Mouse (Mus musculus) layer of hippocampus, postnatal 14 days (tissue): Measurements from ENCODE around the gene Usp7. TPM values are rescaled to one million over a fixed set of nuclear protein-coding genes. Genes with fewer than 3 reads are reported as not detected.
"Not testable (repeated sequence)": the region's sequence is repeated elsewhere in the genome, so short reads cannot be mapped to it uniquely, and the experiment has no call there.

Experiments
- DNase-seq, 2 experiments: peaks; one replicate each; pipeline ENCODE4 v3.0.0; 2021 to 2022; ENCODE audit warnings: low spot score in 2 of 2, mixed read lengths in 1 of 2
- total RNA-seq, 2 experiments: library from RNA; stranded (reverse); gene quantifications; 2 replicates each; pipeline ENCODE4 v1.2.3; 2021

Gene Usp7
- total RNA-seq, 2 experiments from 2014 or later = 149 to 167 TPM

- DNase-seq = no peak
These were observed 7.4 kb downstream of the Usp7 start for GRCm38 (mm10) chr16:8784753-8785152.

GRCm38 (mm10) chr16:8783198-8783913 is 8.8 kb downstream of the Usp7 start:
- DNase-seq = no peak

- DNase-seq = no peak
These were observed 10.4 kb downstream of the Usp7 start for GRCm38 (mm10) chr16:8781660-8782059.

- DNase-seq = no peak
These were observed 10.9 kb downstream of the Usp7 start for GRCm38 (mm10) chr16:8781191-8781590.

GRCm38 (mm10) chr16:8780187-8780586 is 11.9 kb downstream of the Usp7 start:
- no peak for DNase-seq

GRCm38 (mm10) chr16:8778697-8779096 is 13.4 kb downstream of the Usp7 start:
- DNase-seq = no peak

GRCm38 (mm10) chr16:8777202-8777601 is 14.9 kb downstream of the Usp7 start:
- DNase-seq = no peak

GRCm38 (mm10) chr16:8776634-8777033 is 15.5 kb downstream of the Usp7 start:
- no peak for DNase-seq

- no peak for DNase-seq
These were observed 21.0 kb downstream of the Usp7 start for GRCm38 (mm10) chr16:8771086-8771485.

GRCm38 (mm10) chr16:8770342-8770741 is 21.8 kb downstream of the Usp7 start:
- DNase-seq = not testable (repeated sequence)

- no peak for DNase-seq
These were observed 22.6 kb downstream of the Usp7 start for GRCm38 (mm10) chr16:8769466-8769865.

- peak; percentile 45 to 56 for DNase-seq
These were observed 23.0 kb downstream of the Usp7 start for GRCm38 (mm10) chr16:8769065-8769464.

GRCm38 (mm10) chr16:8768588-8768987 is 23.5 kb downstream of the Usp7 start:
- no peak for DNase-seq

GRCm38 (mm10) chr16:8768071-8768470 is 24.0 kb downstream of the Usp7 start:
- no peak for DNase-seq

- DNase-seq = peak; percentile 19 to 21
These were observed 24.7 kb downstream of the Usp7 start for GRCm38 (mm10) chr16:8767133-8768052.

- DNase-seq = no peak
These were observed 25.9 kb downstream of the Usp7 start for GRCm38 (mm10) chr16:8766196-8766595.

- DNase-seq = no peak
These were observed 27.8 kb downstream of the Usp7 start for GRCm38 (mm10) chr16:8764124-8764907.

- DNase-seq = peak; percentile 21 to 35
These were observed 29.1 kb downstream of the Usp7 start for GRCm38 (mm10) chr16:8763028-8763427.

- DNase-seq = no peak
These were observed 30.2 kb downstream of the Usp7 start for GRCm38 (mm10) chr16:8761894-8762293.

GRCm38 (mm10) chr16:8761005-8761404 is 31.1 kb downstream of the Usp7 start:
- no peak for DNase-seq

GRCm38 (mm10) chr16:8758979-8759378 is 33.1 kb downstream of the Usp7 start:
- no peak for DNase-seq
